Mouse (Mus musculus) neutrophil, adult 5-6 weeks (primary cell): Measurements from ENCODE around the gene Trank1. TPM values are rescaled to one million over a fixed set of nuclear protein-coding genes. Genes with fewer than 3 reads are reported as not detected.

Experiments
- ATAC-seq: fragments of 151-379, 151-347 bp; 2 replicates; pipeline ENCODE4 v1.8.0; 2017; ENCODE audit warnings: mild to moderate bottlenecking, moderate TSS enrichment; ENCODE audit not compliant: insufficient number of reproducible peaks, poor library complexity, low FRiP score, severe bottlenecking; ENCODE audit errors: extremely low read depth
- total RNA-seq: library from RNA; stranded (forward); fragments of 200-1000 nt; gene quantifications from 2 replicates; pipeline ENCODE4 v1.2.3, GENCODE M21; 2017

Trank1 gene
- total RNA-seq, 1 experiment from 2014 or later: not detected

DNA sequence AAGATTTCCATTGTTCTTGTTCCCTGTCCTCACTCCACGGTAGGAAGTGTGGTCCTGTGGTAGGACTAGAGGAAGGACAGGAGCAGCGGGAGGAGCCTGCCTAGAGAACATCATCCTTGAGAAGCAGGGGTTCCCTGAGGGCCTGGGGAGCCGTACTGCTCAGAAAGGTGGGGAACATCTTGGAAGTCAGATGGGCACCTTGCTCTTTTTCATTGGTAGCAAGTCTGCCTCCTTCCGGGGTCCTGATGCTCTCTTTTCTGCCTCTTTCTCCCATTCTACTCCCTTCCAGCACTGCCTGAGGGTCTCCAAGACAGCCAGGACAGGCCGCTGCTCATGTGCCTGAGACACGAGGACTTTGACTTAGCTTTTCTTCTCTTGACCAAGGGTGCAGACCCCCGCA is 52.1 kb downstream of the Trank1 start:
- ATAC-seq: no peak

DNA sequence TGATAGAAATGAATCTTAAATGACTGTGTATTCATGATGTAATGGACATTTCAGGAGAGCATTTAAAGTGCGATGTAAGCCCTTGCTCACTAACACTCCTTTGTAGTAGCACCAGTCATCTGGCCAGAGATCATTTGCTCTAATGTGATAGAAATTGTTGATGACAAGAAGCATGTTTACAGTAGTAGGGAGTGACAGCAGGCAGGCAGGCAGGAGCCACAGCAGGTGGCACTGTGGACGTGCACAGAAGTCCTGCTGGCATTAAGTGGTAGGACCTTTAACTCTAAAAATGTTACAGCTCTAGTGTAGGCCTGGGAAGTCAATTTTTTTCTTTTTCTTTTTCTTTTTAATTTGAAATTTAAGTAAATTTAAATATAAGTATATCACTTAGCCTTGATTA is 56.2 kb downstream of the Trank1 start:
- no peak for ATAC-seq

DNA sequence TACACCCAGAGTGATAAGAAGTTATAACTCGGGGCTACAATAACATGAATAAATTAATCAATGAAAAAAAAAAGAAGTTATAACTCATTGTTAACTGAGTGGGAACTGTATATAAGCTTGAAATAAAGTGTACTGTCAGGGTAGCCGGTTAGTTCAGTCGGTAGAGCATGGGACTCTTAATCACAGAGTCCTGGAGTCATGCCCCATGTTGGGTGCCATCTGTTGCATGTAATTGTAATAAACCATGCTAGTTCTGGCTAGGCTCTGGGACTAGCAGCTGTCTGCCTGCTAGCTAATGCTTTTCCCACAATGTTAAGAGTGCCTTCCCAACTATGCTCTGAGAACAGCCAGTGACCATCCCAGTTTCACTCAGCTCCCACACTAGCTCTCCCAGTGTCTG is 60.5 kb downstream of the Trank1 start:
- ATAC-seq: no peak

DNA sequence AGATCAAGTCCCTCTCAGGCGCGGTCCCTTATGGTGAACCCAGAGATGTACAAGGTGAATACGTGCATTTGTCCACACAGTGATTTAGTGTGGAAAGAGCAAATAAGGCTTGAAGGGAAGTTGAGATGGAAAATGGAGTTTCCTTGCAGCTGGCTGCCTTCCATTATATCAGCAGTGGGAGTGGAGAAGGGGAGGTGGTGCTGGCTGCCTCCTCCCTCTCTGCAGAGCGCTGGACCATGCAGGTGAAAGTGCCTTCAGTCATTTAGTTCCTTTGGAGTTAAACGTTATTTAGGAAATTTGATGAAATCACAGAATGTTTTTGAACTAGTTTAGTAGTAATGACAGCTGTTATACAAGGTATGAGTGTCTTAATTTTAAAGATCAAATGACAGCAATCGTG is 66.3 kb downstream of the Trank1 start:
- ATAC-seq: no peak

DNA sequence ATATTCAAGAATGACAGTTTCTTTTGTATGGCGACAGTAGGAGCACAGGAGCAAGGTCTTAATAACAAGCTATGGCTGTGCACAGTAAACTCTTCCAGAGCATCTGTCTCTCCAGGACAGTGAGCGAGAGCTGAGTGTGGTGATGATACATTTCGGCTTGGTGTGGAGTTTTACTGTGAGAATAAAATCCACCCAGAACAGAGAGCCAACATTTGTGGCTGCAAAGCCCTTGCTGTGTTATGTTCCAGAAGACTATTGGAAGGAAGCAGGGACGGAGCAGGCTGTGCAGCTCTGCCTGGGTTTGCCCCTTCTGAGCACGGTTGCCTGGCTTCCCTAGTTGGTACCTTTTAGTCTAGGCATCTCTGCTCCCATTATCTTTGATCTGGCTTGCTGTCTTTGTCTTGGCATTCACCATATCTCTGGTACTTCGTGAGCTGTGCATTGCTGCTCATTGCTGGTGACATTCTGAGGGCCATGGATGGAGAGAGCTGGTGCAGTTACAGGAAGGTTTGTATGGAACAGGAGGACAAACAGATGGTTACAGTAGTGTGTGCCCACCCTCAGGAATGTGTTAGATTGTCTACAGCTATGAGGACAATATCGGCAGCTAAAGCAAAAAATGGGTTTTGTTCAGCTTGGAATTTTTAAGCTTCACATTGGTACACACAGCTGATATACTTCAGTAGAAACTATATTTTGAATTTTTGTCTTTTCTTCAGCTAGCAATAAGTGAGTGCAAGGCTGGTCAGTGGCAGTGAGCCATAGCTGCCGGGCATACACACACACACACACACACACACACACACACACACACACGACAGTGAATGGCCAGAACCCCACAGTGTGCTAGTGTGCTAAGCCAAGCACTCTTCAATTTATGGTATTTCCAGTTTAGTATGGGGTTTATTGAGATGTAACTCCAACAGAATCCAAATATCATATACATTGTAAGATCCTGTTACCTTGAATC is 69.8 kb downstream of the Trank1 start:
- ATAC-seq: no peak

DNA sequence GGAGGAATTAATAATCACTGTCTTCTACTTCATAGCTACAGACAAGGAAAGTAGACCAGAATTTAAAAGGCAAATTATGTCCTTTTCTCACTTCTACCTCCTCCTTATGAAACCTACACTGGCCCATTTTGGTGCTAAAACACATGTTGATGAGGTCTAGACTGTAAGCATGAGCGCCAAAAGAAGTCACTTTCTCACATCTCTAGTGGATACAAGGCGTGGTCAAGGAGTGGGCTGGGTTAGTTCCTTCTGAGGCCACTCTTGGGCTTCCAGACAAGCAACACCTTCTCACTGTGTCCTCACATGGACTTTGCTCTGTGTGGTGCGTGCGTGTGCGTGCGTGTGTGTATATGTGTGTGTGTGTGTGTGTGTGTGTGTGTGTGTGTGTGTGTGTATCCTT is 70.9 kb downstream of the Trank1 start:
- ATAC-seq: no peak

DNA sequence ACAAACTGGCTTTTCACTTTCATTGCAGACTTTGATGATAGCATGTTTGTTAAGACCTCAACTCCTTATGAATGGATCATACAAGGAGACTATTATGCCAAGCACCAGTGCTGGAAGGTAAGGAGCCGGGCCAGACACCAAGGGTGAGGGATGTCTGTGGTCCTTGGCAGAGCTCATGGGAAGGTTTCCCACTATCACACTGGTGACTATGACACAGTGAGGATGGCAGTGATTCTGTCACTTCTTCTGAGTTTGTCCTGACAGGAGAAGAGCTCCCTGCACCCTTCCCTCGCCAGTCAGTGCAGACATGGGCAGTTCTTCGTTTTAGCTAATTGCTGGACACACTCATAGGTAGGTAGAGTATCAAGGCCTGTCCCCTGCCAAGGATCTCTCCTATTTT is 71.5 kb downstream of the Trank1 start:
- no peak for ATAC-seq

DNA sequence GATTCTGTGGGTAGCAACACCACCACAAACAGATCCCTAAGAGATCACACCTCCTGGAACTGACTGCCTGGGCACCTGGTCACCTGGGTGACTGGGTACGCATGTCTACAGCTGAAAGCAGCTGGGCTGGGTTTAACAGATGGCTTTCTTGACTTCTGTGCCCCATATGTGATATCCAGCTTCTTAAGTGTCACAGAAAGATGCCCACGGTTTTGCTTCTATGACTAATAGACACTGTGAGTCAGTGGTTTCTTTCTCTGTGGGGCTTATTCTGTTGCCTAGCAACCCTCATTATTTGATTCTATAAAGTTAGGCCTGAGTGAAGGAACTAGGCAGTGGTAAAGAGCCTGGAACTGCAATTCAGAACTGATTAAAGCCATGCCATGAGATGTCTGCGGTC is 72.2 kb downstream of the Trank1 start:
- ATAC-seq: no peak

DNA sequence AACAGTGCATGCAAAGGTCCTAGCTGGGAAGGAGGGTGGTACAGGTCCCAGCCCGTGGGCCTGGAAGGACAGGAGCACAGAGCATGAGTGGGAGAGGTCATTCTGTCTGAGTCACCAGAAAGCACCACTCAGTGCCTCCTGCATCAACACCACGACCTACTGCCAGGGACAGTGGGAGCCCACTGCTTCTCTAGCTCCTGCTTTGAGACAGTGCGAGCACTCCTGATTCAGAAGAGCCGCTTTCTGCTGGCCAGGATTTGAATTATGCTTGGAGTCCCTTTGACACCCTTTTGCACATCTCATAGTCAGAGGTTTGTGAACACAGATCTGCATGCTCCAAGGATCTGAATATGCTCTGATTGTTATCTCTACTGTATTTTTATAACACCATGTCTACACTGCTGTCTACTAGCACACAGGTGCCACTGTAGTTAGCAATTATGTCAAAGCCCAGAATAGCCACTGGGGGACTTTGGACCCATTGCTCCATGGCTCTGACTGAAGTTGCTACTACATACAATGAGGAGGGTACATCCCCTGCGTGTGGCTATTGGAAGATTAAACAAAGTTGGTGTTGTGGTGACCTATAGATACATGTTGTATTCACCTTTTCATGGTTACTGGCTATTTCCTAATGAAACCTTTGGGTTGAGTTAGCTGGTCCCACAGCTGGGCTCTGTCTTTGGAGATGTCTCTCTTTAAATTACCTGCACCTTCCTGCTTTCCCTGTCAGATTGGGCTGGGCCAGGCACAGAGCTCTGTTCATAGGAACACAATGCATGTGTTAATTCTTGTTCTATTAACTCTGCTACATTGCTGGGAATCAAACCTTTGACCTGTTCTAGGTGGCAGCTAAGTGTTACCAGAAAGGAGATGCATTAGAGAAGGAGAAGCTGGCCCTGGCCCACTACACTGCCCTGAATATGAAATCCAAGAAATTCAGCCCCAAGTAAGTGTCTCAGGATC is 74.3 kb downstream of the Trank1 start:
- ATAC-seq: no peak

DNA sequence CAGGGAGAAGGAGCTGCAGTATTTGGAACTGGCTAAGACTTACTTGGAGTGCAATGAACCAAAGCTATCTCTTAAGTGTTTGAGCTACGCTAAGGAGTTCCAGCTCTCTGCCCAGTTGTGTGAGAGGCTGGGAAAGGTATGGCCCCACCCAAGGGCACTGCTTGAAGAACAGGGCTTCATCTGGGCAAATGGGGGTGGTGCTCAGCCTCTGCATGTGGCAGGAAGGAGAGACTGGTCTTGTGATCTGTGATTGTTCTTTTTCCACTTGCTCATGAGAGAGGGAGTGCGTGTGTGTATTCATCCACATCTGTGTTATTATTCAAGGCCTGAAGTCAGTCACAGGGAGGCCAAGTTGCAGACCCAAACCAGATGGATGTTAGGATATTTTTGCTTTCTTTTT is 75.0 kb downstream of the Trank1 start:
- ATAC-seq: no peak

DNA sequence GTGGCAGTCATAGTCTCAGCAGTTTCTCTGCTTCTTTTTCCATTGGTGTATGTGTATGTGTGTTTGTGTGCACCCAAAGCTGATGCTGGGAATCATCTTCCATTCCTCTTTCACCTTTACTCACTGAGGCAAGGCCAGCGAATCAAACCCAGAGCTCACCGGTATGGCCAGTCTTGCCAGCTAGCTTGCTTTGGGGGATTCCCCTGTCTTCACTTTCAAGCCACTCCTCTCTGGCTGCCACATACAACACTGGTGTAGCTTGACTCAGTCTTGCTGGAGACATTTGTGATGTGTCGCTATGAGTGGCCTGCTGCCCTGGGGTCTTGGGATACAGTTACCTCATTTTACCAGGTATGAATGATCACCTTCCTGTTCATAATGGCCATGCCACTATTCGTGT is 76.0 kb downstream of the Trank1 start:
- ATAC-seq: no peak

DNA sequence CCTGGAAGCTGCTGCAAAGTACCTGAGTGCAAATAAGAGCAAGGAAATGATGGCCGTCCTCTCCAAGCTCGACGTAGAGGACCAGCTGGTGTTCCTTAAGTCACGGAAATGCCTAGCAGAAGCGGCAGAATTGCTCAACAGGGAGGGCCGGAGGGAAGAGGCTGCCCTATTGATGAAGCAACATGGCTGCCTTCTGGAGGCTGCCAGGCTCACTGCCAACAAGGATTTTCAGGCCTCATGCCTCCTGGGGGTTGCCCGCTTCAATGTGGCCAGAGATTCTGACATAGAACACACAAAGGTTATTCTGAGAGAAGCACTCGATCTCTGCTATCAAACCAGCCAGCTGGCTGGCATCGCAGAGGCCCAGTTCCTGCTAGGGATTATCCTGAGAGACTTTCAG is 78.5 kb downstream of the Trank1 start:
- ATAC-seq: no peak

DNA sequence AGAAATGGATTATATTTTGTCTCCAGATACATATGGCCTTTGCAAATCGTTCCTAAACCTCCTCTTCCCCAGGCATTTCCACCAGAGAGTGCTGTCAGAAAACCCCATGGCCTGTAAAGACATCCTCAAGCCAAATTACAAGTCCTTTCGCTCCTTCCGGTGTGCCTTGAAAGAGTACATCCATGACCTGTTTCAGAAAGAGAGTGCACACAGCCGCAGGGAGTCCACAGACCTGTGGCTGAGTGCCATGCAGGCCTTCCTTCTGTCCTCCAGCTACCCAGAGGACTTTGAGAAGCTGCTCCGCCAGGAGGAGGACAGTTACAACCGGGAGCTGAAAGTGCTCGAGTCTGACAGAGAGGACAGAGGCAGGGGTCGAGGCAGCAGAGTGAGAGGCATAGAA is 79.5 kb downstream of the Trank1 start:
- no peak for ATAC-seq

DNA sequence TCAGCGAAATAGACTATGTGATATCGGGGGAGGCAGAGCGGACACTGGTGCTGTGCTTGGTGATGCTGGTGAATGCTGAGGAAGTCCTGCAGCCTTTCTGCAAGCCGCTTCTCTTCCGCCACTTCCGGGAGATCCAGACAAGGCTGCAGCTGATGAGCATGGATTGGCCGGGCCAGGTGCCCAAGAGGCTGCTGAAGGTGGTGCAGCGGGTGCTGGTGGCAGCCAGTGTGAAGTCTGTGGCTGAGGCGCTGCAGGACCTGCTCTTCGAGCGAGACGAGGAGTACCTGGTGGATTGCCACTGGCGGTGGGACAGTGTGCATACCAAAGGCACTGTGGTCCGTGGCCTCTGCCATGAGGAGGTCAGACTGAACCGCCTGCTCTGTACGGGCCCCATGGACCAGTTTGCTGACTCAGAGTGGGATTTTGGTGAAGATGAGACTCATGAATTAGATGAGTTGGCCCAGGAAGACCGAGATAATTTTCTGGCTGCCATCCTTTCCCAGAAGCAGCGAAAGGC is 80.4 kb downstream of the Trank1 start:
- no peak for ATAC-seq

DNA sequence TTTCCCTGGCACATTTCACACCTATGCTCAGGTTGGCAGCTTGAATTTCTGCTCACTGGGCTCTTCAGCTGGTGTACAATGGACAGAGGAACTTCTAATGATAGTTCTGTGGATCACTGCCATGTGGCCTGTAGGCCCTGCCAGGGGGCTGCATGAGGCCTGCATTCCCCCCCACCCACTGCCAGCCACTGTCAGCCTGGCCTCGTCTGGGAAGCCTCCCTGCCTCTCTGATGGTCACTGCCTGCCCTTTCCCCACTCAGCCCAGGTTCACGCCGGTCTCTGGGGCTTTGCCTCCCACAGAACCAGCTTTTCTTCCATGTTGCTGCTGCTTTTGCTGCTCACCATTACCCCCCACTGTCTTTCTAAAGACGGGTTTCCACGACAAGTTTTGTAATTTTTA is 83.7 kb downstream of the Trank1 start:
- no peak for ATAC-seq

DNA sequence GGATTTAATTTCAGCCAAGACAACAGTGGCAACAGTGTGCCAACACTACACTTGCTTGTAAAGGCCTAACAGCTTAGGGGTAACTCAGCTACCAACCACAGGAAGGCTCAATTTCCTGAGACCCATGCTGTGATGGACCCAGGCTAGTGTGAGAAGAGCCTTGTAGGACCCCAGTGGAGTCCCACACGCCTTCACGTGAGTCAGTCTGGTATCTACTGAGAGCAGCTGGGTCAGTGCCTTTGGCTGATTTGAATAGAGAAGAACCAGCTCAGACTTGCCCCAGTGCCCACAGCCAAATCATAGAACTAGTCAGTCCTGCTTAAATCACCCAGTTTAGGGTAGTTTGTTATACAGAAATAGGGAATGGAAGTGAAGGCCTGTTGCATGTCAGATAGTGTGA is 86.5 kb downstream of the Trank1 start:
- no peak for ATAC-seq

DNA sequence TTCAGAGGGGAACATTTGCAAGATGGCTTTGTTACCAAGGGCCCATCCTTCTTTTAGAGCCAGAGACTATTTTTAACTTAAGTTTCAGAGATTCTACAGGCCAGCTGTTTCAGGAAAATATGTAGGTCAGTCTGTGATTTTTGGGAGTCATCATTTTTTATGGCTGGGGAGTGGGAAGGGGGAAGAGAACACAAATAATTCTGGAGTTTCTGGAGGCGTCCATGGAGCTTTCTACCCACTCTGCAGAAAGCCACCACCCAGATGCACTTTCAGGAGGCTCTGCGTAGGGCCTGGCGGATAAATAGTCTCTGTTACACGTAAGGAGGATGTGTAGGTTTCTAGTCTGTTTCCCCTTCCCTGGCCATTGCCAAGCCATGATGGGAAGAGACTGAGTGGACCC is 88.5 kb downstream of the Trank1 start:
- no peak for ATAC-seq

DNA sequence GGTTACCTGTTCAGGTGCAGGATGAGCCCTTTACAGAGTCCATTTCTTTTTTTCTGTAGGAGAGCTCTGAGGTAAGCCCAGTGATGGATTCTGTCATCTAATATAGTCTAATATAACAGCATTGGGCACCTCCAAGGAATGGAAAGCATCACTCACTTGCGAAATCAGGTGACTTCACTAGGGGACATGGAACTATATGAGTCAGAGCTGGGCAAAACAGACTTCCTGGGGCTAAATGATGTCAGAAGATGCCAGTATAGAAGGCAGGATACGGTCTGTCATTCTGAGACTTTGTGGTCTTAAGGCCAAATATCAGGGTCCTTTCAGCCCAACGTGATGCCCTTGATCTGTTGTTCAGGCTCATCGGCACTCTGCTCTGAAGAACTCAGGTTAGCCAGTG is 91.6 kb downstream of the Trank1 start:
- ATAC-seq: no peak

DNA sequence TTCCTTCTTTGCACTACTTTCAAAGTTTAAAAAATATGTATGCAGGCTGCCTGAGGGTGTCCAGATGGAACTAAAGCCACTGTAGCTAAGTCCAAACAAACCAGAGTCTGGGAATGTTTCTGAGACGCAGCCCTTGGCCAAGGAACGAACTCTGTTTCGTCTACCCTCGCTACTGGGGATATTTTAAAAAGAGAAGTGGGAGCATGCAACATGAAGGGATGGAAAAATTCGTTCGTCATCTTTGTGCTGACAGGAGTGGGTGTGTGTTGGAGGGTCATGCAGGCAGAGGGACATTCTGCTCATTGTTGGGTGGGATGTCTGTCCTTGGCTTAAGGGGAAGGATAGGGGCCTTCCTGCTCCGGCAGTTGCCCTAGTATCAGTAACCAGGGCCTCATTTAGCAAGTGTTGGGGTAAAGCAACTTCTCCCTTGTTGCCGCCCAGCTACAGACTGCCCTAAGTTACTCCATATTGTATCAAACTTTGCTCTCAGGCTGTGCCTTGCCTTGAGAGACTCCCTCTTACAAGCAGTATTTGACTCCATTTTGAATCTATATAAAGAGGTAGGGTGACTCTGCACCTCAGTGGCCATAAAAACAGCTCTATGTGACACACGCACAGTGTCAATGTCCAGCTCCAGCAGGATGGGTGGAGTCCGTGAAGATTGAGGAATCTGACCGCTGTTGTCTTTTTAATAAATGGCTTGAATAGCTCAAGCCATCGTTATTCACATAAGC is 93.0 kb downstream of the Trank1 start:
- no peak for ATAC-seq
